Mouse (Mus musculus) v-Abl transformed pro-B cells (cell line): Measurements from ENCODE around the gene Acad12.

Source experiments
- in situ Hi-C, 2 experiments: fragments of 400-800 bp; cut with MboI; formaldehyde crosslinking; loops; one replicate each; pipeline ENCODE4 v1.15.1; 2025; ENCODE audit not compliant: unreplicated experiment in 2 of 2

Gene Acad12

GRCm38 (mm10) chr5:121586400-121587039 is 32.2 kb downstream of the Acad12 start:
- in situ Hi-C loops, result no loop called here

- in situ Hi-C loops, result no loop called here
Observed at GRCm38 (mm10) chr5:121585699-121586098, 33.0 kb downstream of the Acad12 start.

GRCm38 (mm10) chr5:121585005-121585404 is 33.7 kb downstream of the Acad12 start:
- in situ Hi-C loops, result no loop called here

DNA sequence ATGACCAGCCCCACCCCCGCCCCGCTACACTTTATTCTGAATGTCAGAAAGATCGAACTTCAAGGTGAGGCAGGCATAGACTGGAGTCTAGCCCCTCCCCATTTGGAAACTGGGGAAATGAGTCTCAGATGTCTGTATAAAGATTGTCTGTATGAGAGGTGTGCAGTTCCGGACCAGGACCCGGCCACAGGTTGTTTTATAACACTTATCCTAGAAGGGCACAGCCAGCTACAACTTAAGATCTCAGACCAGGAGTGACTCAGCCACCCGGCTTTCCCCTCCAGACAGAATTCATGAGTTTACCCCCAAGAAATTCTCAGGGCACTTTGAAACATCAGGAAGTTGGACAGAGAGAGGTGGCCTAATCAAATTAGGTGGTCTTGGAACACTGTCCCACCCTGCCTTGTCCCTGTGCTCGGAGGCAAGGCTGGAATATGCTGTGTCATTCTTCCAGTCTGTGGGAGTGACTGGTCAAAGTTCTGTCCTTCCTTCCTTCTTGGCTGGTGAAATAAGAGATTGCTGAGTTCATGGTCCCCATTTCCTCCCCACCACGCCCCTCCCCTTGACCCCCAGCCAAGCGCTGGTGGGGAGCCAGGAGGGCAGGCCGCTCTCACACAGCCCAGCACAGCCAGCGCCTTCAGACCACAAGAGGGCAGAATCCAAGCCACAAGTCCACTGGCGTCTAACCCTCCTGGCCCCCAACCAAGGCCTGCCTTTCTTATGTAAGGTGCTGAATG is 34.8 kb downstream of the Acad12 start:
- in situ Hi-C loops, result no loop called here

DNA sequence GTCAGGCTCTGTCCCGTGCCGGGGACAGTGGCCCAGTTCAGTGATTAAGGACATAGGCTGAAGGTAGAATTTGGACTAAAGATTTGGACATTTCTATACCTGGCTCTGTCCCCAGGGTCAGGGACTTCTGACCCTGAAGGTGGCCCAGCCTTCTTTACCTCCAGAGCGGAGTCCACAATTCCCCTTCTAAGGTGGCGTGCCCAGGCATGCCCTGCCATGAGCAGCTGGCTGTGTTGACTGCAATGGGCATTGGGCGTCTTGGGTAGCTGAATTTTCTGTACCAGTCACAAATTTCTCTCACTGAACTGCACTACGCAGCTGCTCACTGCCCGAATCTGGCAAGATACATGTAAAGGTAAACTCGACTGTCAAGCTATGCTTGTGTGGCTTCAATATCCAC is 36.8 kb downstream of the Acad12 start:
- in situ Hi-C loops, result no loop called here

- in situ Hi-C loops, result no loop called here
Observed at GRCm38 (mm10) chr5:121576927-121577488, 41.7 kb downstream of the Acad12 start.

GRCm38 (mm10) chr5:121575867-121576266 is 42.9 kb downstream of the Acad12 start:
- in situ Hi-C loops, result no loop called here

DNA sequence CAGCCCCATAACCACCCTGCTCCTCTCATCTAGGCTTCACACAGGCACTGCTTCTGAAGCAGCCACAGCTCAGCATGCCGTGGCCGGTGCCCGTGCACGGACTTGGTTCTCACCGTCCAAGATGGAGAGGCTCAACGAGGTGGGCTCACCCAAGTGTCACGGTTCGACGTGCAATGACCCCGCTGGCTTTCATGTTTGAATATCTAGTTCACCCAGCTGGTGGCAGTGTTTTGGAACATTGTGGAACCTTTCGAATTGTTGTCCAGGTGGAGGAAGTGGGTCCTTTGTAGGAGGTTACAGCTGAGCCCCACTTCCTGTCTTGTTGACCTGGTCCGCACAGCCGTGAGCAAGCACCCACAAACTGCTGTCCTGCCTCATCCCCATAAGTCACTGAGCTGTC is 44.6 kb downstream of the Acad12 start:
- in situ Hi-C loops, result no loop called here

DNA sequence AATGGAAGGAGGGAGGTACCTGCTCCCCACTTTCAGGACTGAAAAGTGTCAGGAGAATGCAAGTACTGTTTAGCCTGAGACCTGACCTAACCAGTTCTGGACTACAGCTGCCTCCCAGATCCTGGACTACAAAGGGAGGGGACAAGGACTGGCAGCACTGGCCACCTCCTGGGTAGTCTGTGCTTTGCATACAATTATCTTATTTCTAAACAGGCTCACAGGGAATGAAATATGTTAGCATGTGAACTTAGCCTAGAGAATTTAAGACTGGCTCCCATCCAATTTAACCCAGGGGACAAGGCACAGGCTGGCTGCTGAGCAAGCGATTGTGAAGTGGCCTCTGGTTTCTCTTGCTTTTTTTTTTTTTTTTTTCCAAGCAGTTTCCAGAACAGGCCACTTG is 48.0 kb downstream of the Acad12 start:
- in situ Hi-C loops, result no loop called here

DNA sequence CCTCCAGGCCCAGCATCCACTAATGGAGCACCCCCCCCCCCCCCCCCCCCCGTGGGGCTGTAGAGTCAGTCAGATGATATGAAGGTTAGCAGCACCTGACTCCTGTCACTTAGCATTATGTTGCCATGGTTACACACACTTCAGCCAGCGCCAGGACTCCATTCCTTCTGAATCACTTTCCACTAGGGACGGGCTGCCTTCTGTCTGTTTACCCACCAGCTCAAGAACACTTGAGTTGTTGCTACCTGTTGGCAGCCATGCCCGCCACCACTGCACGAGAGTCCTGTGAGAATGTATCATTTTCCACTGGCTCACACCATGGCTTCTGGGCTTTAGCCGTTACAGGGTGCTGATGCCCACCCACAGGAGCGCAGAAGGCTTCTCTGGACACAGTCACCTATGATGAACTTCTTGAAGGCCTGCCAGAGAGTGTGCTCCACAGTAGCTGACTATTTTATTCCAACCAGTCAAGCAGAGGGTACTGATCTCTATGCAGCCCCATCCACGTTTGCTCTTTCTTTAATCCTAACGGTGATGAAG is 48.8 kb downstream of the Acad12 start:
- in situ Hi-C loops, result no loop called here

- in situ Hi-C loops, result no loop called here
Observed at GRCm38 (mm10) chr5:121566035-121566681, 52.6 kb downstream of the Acad12 start.

DNA sequence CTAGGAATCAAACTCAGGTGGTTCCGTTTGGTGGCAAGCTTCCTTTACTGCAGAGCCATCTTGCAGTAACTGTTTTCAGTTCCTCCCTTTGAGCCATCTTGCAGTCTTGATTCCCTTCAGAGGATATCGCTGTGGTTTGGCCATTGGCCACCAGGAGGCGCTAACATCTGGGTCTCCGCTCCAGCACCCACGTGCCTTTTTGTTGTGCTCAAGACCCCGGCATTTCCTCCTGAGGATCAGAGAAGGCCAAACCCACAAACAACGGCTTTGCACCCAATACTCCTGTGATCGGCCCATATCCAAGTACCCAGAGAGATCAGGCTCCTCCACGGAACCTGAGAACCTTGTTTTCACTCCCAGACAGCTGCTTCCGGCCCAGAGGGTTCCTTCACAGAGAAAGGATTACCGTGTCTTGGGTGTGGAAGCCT is 54.3 kb downstream of the Acad12 start:
- in situ Hi-C loops, result loop anchor here in 1 of 2 experiments (5.0 kb wide), 1 partner anchor 33 kb away; no protein-coding TSS in a partner anchor

- in situ Hi-C loops, result loop anchor here in 1 of 2 experiments (5.0 kb wide), 1 partner anchor 35 kb away; no protein-coding TSS in a partner anchor
Observed at GRCm38 (mm10) chr5:121562436-121562835, 56.3 kb downstream of the Acad12 start.

- in situ Hi-C loops, result loop anchor here (5.0 to 10.0 kb wide), 2 partner anchors 56 to 58 kb away; no protein-coding TSS in a partner anchor
Observed at GRCm38 (mm10) chr5:121549196-121549595, 69.5 kb downstream of the Acad12 start.

DNA sequence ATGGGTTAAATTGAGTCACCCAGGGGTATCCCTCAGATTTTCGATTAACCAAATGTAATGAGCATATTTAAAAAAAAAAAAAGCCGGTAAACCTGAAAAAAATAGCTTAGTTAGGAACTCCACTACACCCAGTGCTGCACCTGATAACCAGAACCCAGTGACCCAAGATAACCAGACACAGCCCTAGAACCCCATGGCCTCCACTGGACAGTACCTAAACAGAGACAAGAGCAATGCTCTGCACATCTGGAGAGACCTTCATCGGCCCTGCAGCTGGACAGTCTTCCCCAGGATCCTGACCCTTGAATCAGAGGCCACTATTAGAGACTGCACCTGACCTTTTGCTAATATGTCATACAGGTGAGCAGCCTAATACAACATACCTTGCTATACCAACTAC is 71.7 kb downstream of the Acad12 start:
- in situ Hi-C loops, result loop anchor here (5.0 to 10.0 kb wide), 2 partner anchors 58 to 60 kb away; no protein-coding TSS in a partner anchor
